Mouse (Mus musculus) stomach, postnatal 0 days (tissue): ENCODE results near the gene Bri3.

Experiments
- CTCF ChIP-seq: IDR thresholded peaks from 2 replicates; pipeline ENCODE4 v1.5.1; 2016; ENCODE audit warnings: antibody characterized with exemption, low read depth, mild to moderate bottlenecking, moderate library complexity
- EP300 ChIP-seq: optimal IDR thresholded peaks from 2 replicates; pipeline ENCODE3; 2016; ENCODE audit warnings: antibody characterized with exemption

DNA sequence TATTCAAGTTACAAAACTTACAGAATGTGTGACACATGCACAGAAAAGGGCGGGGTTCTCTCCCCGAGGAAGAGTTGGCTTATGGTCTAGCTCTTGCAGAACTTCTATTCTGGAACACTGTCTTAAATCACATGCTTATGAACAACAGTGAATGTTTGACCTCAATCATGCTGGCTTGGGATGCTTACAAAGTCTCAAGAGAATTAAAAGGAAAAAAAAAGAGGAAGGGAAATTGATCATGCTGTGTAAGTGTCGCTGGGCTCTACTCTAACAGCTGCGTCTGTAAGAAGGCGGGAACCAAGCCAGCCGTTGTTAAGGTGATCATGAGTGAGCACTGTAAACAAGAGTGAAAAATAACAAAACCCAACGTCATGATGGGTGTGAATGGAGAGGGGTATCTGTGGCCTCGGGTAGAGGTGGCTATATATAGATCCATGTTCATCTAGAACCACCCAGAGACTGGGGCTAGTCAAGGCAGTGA is 39.4 kb downstream of the Bri3 start:
- TF ChIP-seq EP300 (no peak), CTCF (no peak)
